Mouse (Mus musculus) kidney, adult 18-20 months (tissue): ENCODE results near the gene Nupl1.

ENCODE experiments used
- DNase-seq: peaks from one replicate; pipeline ENCODE4 v3.0.0; 2021

Nupl1 gene

DNA sequence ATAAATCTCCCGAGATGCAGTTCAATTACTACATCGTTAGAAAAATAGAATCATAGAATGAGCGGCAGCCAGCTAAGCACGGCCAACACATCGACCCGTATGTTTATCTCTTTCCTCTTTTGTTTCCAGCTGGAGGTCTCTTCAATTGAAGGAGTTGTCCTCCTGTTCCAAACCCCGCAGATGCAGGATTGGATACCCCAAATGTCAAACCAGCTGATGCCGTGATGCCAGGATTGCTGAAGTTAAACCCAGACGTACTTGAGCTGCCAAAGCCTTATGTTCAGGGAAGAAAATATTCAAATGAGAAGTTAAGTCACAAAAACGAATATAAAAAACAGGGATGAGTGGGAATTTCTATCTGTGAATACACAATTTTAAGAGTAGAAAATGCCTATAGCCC is 31.3 kb downstream of the Nupl1 start:
- no peak for DNase-seq

DNA sequence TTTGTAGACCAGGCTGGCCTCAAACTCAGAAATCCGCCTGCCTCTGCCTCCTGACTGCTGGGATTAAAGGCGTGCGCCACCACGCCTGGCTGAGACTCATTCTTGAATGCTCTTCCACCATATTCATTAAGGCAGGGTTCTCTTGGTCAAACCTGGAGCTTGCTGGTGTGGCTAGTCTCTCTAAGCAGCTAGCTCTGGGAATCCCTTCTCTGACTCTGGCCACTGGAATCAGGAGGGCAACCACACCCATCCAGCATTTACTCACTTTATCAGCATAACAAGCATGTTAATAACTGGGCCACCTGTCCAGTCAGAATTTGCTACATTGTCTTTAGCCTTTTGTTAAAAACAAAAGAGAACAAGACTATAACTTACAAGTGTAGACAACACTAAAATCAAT is 33.6 kb downstream of the Nupl1 start:
- no peak for DNase-seq

DNA sequence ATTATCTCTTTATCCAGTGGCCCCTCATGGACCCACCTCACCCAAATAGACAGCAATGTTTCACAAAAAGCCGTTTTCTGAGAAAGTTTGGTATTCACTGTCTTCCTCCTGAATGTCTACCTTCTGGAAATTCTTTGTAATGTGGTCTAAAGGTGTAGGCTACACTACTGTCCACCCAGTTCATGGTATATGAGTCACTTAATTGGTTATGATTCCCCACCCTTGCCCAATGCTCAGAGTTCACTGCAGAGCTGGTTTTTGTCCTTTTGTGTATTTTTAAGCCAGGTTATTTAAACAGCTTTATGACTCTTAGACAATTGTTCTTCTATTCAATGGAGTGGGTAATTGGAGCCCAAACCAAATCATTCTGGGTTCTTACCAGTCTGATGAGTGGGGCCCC is 35.1 kb downstream of the Nupl1 start:
- no peak for DNase-seq

- no peak for DNase-seq
Observed at GRCm38 (mm10) chr14:60215000-60215399, 36.2 kb downstream of the Nupl1 start.

DNA sequence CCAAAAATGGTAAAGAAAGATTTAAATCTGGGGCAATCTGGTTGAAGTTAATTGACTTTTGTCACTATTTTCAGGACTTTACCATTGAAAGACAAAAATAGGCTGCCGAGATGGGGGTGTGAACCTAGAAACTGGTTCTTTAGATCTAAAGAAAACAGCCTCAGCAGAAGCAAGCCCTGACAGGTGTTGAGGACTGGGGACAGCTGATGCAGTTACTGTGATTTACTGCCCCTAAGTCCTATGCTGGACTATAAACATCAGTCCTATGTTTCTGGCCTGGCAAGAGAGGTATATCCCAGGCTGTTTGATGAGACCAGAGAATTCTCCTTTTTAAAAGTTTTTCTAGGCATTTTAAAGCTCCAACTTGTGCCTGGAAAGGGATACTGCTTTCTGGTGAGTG is 37.2 kb downstream of the Nupl1 start:
- DNase-seq, result no peak

DNA sequence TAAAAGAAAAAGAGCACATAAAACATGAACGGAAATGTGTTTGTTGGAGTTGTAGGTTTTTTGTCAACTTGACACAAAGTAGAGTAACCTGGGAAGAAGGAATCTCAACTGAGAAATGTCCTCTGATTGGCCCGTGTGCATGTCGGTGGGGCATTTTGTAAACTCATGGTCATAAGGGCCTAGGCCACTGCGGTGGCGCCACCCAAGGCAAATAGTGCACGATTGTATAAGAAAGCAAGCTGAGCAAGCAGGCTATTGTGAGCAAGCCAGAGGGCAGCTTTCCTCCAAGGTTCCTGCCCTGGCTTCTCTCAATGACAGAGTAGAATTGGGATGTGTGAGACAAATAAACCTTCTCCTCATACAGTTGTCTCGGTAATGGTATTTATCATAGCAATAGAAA is 42.1 kb downstream of the Nupl1 start:
- no peak for DNase-seq

GRCm38 (mm10) chr14:60204993-60205392 is 46.2 kb downstream of the Nupl1 start:
- no peak for DNase-seq

DNA sequence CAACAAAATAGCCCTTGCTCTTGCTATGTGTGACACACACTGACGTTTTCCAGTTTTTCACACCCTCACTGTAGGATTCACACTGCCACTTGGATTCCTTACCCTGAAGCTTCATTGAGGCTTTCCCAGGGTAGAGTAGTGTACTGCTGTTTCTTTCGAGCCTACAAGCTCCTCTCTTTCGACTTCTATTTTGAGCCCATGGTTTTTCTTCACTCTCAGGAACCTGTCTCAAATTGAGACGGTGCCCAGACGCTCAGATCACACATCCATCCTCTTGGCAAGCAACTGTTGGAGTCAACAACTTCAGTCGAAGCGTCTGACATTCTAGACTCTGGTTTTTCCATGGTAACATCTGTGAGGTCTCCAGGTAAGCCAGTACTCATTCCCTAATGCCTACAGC is 54.3 kb downstream of the Nupl1 start, which contains the start of gene Atp8a2:
Atp8a2 (minus strand) TSS at position 296 of the 400 bp plus-strand sequence.
- no peak for DNase-seq

GRCm38 (mm10) chr14:60195999-60196398 is 55.2 kb downstream of the Nupl1 start:
- no peak for DNase-seq

DNA sequence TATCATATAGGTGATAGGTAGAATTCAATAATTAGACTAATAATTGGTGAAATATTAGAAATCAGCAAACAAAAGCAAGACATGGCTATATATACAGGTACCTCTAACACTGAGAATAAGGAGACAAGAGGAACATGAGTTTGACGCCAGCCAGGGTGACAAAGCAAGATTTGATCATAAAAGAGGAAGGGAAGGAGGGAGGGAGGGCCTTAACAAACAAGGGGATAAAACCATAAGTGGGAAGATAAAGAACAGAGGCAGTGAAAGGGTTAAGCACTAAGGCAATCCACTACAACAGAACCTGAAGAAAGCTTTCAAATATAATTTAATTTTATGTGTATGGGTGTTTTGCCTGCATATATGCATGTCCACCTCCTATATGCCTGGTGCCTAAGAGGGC is 56.6 kb downstream of the Nupl1 start:
- no peak for DNase-seq

- DNase-seq, result no peak
Observed at GRCm38 (mm10) chr14:60189771-60190170, 61.5 kb downstream of the Nupl1 start.

- DNase-seq, result no peak
Observed at GRCm38 (mm10) chr14:60188201-60188825, 62.9 kb downstream of the Nupl1 start.

GRCm38 (mm10) chr14:60181306-60181705 is 69.9 kb downstream of the Nupl1 start:
- no peak for DNase-seq

- no peak for DNase-seq
Observed at GRCm38 (mm10) chr14:60178571-60178955, 72.7 kb downstream of the Nupl1 start.

DNA sequence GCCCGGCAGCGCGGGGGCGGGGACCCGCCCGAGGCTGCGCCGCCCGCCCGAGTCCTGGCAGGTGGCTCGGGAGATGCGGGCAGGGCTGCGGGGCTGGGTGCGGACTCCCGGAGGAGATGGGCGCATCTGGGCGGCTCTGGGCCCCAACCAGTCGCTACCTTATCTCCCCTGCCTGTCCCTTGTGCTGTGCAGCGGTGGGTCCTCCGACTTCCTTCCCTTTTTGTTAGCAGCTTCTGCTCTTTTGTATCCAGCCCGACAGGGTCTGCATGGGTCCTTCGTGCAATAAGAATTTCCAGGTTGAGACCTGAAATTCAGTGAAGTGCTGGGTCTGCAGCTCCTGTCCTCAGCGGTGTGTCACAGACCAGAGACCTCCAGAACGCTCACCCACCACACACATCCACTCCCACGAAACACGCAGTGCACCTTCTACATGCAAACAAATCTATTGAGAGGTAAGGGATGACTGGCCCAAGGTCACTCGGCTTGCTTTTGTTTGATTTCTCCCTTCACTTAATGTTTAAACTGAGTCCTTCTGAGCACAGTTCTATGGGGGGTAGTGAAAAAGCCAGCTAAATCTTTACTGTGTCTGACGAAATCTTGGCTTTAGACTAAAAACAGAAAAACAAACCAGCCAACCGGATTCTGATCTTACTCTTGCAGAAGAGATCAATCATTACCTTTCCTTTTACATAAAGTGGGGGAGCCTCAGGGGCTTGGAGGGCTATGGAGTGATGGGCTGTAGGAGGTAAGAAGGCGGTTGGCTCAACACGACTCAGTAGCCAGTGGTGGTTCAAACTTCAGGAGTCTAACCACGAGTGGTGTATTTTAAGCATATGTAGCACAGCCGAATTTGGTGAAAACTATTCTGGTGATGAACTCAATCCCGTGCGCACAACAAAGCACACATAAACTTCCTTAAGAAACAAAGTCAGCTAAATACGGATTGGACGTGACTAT is 73.3 kb downstream of the Nupl1 start:
- DNase-seq, result no peak

- DNase-seq, result peak; percentile 35
Observed at GRCm38 (mm10) chr14:60176891-60177613, 74.2 kb downstream of the Nupl1 start.

DNA sequence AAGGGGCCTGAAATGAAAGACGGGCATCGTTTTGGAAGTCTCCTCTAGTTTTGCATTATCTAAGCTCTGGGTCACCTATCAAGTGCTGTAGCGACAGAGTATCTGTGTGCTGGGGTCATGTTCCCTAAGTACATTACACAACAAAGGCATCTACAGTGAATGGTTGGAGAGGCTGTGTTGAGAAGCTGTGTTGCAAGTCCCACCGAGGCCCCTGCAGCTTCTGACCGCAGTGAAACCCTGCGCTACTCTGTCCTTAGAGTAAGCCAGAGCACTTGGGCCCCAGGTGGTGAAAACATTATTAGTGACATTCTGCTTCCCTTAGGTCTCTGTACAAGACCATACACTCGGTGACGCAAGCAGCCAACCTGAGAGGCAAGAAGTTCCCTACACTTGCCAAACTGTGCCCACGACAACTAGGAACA is 74.8 kb downstream of the Nupl1 start:
- no peak for DNase-seq

DNA sequence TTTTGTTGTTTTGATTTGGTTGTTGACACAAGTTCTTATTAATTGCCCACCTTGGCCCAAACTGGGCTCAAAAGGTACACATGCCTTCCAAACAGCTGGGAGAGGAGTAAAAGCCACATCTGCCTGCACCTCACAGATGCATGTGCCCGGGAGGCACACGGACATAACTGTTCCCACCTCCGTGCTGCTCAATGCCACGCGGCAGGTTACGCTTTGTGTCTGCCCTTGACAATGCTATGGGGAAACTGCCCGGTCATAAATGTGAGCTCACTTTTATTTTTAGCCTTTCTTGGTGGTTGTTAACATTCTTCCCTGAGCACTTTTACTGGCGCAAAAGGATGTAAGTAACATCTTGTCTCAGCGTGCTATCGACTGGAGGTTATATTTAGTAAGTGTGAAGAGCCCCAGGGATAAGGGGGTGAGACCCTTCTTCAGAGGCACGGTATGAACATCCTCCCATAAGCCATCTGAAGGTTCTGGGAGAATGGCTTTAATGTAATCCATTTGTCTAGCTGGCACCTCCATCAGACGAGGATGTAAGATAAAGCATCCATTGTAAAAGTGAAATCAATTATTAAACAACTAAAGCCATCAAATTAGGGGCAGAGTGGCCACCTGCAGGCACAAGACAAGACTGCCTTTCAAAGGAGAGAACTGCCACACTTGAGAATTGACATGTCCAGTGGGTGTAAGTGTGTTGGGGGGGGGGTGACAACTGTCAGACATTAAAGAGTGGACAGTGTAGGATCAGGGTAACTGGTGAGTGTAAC is 78.8 kb downstream of the Nupl1 start:
- DNase-seq, result no peak

DNA sequence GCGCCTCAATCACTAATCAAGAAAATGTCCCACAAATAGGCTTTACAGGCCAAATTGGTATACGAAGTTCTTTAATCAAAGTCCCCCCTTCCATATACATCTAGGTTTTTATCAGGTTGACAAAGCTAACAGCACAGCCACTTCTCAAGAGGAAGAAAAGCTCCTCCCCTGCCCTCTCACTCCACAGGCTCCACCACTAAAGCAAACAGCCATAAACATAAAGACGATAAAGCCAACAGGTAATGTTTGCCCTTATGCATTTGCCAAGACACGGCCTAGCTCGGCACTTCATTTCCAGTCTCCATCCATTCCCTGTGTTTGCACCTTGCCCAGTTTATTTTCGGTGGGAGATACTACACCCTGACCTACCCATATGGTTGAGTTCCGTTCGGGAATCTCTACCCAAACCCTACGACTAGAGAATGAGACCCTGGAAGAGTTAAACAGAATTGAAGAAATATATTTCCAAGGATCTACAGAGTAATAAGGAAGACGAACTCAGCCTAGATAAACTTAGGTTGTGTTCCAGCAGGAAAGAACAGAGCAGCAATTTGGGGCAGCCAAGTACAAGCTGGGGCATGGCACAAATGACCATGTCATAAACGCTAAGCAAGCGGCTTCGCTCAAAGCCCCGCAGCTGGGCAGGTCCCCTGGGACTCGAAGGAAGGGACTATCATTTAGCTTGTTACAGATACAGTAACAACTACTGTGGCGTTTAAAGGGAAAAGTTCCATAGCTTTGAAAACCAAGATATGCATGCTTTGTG is 80.2 kb downstream of the Nupl1 start:
- no peak for DNase-seq

DNA sequence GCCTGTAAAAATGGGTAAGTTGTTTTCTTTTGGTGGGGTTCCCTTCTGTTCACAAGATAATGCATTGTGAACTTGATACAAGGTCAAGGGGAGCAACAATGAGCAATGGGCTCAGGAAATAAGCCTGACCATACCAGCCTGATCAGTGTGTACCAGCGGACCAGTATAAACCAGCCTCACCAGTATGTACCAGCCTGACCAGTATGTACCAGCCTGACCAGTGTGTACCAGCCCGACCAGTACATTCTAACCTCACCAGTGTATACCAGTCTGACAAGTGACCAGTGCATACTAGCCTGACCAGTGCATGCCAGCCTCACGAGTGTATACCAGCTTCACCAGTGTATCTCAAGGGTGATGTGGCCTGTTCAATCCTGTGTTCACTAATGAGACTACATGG is 87.9 kb downstream of the Nupl1 start:
- no peak for DNase-seq

DNA sequence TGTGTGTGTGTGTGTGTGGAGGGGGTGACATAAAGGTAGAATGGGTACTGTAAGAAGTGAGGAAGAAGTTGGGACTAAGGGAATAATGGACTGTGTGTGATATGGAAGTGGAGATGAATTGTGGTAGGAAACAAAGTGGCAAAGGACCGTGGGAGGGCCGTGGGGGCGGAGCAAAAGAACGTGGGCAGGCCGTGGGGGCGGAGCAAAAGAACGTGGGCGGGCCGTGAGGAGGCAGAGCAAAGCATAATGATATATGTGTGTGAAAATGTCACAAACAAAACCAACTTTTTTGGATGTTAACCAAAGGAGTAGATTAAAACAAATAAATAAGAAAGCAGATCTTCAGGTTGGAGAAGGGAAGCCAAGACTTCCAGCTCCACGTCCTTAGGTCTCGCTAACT is 98.9 kb downstream of the Nupl1 start:
- no peak for DNase-seq

- DNase-seq, result no peak
Observed at GRCm38 (mm10) chr14:60148893-60149292, 102.3 kb downstream of the Nupl1 start.
